In genomic region chr11:16792638-16793585, GRCm38 (mm10) we compare ENCODE assay signal across 14 mouse cellular contexts. TPM values are rescaled to one million over a fixed set of nuclear protein-coding genes. Genes with fewer than 3 reads are reported as not detected.
DNase-seq lines count a peak whose midpoint lies in the region; ATAC-seq and TF ChIP-seq lines count a peak whose summit lies in the region.
"Had no signal": no experiment of that assay in that cellular context is flagged by ENCODE, and none has a peak within 500 bp of the region (broad histone marks: within the 10 kb centered on the region; RNA-seq: fewer than 3 reads in every experiment).

No protein-coding gene starts in this region.

- ATAC-seq in limb, embryonic 14.5 days (ENCODE audit: low FRiP score, low read depth) = no peak
- ATAC-seq in stomach, embryonic 14.5 days (ENCODE audit: insufficient number of reproducible peaks, insufficient read depth, low FRiP score, low read depth) = no peak
- no peak for ATAC-seq in forebrain, embryonic 14.5 days
- ATAC-seq: intestine, embryonic 15.5 days; Patski had no signal

- H3K4me1 ChIP-seq in limb, embryonic 14.5 days (ENCODE audit: control insufficient read depth, insufficient read depth, low read length) = peaks cover 10% of the 10 kb centered on the region; the same call in 1 of the 2 replicates
- H3K4me1 ChIP-seq in stomach, embryonic 14.5 days (ENCODE audit: control insufficient read depth, insufficient read depth, low read length) = peaks cover 22% of the 10 kb centered on the region; the same call in 1 of the 2 replicates
- H3K4me1 ChIP-seq in forebrain, embryonic 14.5 days (ENCODE audit: control insufficient read depth, insufficient read depth, low read length) = no peaks in the 10 kb centered on the region
- H3K4me1 ChIP-seq: heart, embryonic 12.5 days had no signal

- 45% methylated on average over 5 of the region's 5 CpGs for WGBS in limb, embryonic 14.5 days
- WGBS in stomach, embryonic 14.5 days = 43% methylated on average over 5 of the region's 5 CpGs
- WGBS in forebrain, embryonic 14.5 days = 70% methylated on average over 5 of the region's 5 CpGs

- H3K9ac ChIP-seq in limb, embryonic 14.5 days (ENCODE audit: low read depth, low read length, severe bottlenecking) = no peak overlapping the region
- no peak overlapping the region for H3K9ac ChIP-seq in stomach, embryonic 14.5 days (replicated peaks; ENCODE audit: low read depth, low read length)
- no peak overlapping the region for H3K9ac ChIP-seq in forebrain, embryonic 14.5 days (ENCODE audit: low read length)
- H3K9ac ChIP-seq: heart, embryonic 12.5 days; intestine, embryonic 15.5 days had no signal

- no peak for TF ChIP-seq POLR2A in limb, embryonic 14.5 days (IDR thresholded peaks at IDR 0.05; ENCODE audit: borderline replicate concordance, extremely low read depth, insufficient read depth, insufficient read length)

- H3K4me3 ChIP-seq in limb, embryonic 14.5 days (replicated peaks; ENCODE audit: low read length) = no peak overlapping the region
- H3K4me3 ChIP-seq in stomach, embryonic 14.5 days (ENCODE audit: low read depth, low read length) = no peak overlapping the region
- H3K4me3 ChIP-seq in forebrain, embryonic 14.5 days (ENCODE audit: low read depth, low read length) = no peak overlapping the region
- H3K4me3 ChIP-seq: heart, embryonic 12.5 days; intestine, embryonic 15.5 days had no signal

- 0 out of 2 replicates have a peak overlapping the region, but pooled peaks have one; percentile 5 for H3K27ac ChIP-seq in limb, embryonic 14.5 days (replicated peaks; ENCODE audit: low read depth, low read length)
- peak overlapping the region; percentile 3; the same call in 1 of the 2 replicates for H3K27ac ChIP-seq in stomach, embryonic 14.5 days (ENCODE audit: low read length)
- H3K27ac ChIP-seq in forebrain, embryonic 14.5 days (ENCODE audit: low read depth, low read length) = no peak overlapping the region
- H3K27ac ChIP-seq: intestine, embryonic 15.5 days; macrophage had no signal

- DNase-seq in kidney, postnatal 14 days = peak; percentile 36
- no peak for DNase-seq in kidney, adult 11 months
- DNase-seq in embryo, embryonic 10.5 days (ENCODE audit: low spot score) = peak; percentile 23
- no peak for DNase-seq in limb, embryonic 14.5 days (ENCODE audit: low spot score)
- DNase-seq in forebrain, embryonic 14.5 days (ENCODE audit: low spot score) = no peak
- no peak for DNase-seq in cerebellum, postnatal 36 days
- DNase-seq: cerebellum, adult 9-10 months; right cerebral cortex, postnatal 14 days; thymus, postnatal 25 days had no signal

- no peak overlapping the region for H3K4me2 ChIP-seq in limb, embryonic 14.5 days (replicated peaks; ENCODE audit: low read depth, low read length, severe bottlenecking)
- no peak overlapping the region for H3K4me2 ChIP-seq in stomach, embryonic 14.5 days (replicated peaks; ENCODE audit: low read depth, low read length)
- no peak overlapping the region for H3K4me2 ChIP-seq in forebrain, embryonic 14.5 days (ENCODE audit: low read length)
- H3K4me2 ChIP-seq: heart, embryonic 12.5 days; intestine, embryonic 15.5 days had no signal

- no peaks in the 10 kb centered on the region for H3K27me3 ChIP-seq in limb, embryonic 14.5 days (ENCODE audit: control insufficient read depth, insufficient read depth, low read length)
- no peaks in the 10 kb centered on the region for H3K27me3 ChIP-seq in stomach, embryonic 14.5 days (ENCODE audit: control insufficient read depth, insufficient read depth, low read length)
- H3K27me3 ChIP-seq in forebrain, embryonic 14.5 days (replicated peaks; ENCODE audit: control insufficient read depth, insufficient read depth, low read length) = no peaks in the 10 kb centered on the region
- H3K27me3 ChIP-seq: intestine, embryonic 15.5 days; Patski had no signal

- H3K36me3 ChIP-seq in limb, embryonic 14.5 days (ENCODE audit: control insufficient read depth, insufficient read depth, low read length) = no peaks in the 10 kb centered on the region
- H3K36me3 ChIP-seq in stomach, embryonic 14.5 days (ENCODE audit: control insufficient read depth, insufficient read depth, low read length) = no peaks in the 10 kb centered on the region
- H3K36me3 ChIP-seq in forebrain, embryonic 14.5 days (ENCODE audit: control insufficient read depth, insufficient read depth, low read length) = no peaks in the 10 kb centered on the region
- H3K36me3 ChIP-seq: heart, embryonic 12.5 days; intestine, embryonic 15.5 days had no signal

- no peaks in the 10 kb centered on the region for H3K9me3 ChIP-seq in limb, embryonic 14.5 days (ENCODE audit: control insufficient read depth, low read length)
- no peaks in the 10 kb centered on the region for H3K9me3 ChIP-seq in stomach, embryonic 14.5 days (ENCODE audit: control insufficient read depth, low read depth, low read length)
- H3K9me3 ChIP-seq in forebrain, embryonic 14.5 days (replicated peaks; ENCODE audit: control insufficient read depth, low read length) = no peaks in the 10 kb centered on the region
- H3K9me3 ChIP-seq: heart, embryonic 12.5 days; intestine, embryonic 15.5 days had no signal

RNA-seq across cellular contexts. Expression of gene Egfr, which starts 40.9 kb away (rescaled TPM):
- 19.8 and 33.3 TPM in 2 replicates for polyA plus RNA-seq in limb, embryonic 14.5 days (2012; rRNA removed)
- polyA plus RNA-seq in limb, embryonic 14.5 days (2014; fragmentation: Nextera tagmentation; extraction: Ambion mirVana) = 32.2 and 35.8 TPM in 2 replicates
- 21.8 and 26.4 TPM in 2 replicates for polyA plus RNA-seq in stomach, embryonic 14.5 days (2014; fragmentation: Nextera tagmentation; extraction: Ambion mirVana)
- 2.1 and 3.9 TPM in 2 replicates for polyA plus RNA-seq in forebrain, embryonic 14.5 days (2014; fragmentation: Nextera tagmentation; extraction: Ambion mirVana)

Comparison
In these comparisons a context has a peak if more than half of its experiments do, and no peak if none do; other contexts are left out.
1. DNase-seq: peak in kidney, postnatal 14 days (single experiment) and embryo, embryonic 10.5 days (single experiment); none in kidney, adult 11 months (single experiment), limb, embryonic 14.5 days (single experiment), forebrain, embryonic 14.5 days (single experiment) and cerebellum, postnatal 36 days (0 of 2).